Mouse (Mus musculus) lung, postnatal 36 days (tissue): ENCODE data around the gene Il16.

ENCODE experiments used
- DNase-seq: peaks from one replicate; pipeline ENCODE4 v3.0.0; 2022; ENCODE audit warnings: mixed read lengths

The Il16 gene

GRCm38 (mm10) chr7:83640581-83640980, 104.9 kb downstream of the Il16 start:
- no peak for DNase-seq

- DNase-seq = no peak
Observed at GRCm38 (mm10) chr7:83639084-83639483, 106.4 kb downstream of the Il16 start.

- no peak for DNase-seq
Observed at GRCm38 (mm10) chr7:83637781-83638583, 107.5 kb downstream of the Il16 start.

DNA sequence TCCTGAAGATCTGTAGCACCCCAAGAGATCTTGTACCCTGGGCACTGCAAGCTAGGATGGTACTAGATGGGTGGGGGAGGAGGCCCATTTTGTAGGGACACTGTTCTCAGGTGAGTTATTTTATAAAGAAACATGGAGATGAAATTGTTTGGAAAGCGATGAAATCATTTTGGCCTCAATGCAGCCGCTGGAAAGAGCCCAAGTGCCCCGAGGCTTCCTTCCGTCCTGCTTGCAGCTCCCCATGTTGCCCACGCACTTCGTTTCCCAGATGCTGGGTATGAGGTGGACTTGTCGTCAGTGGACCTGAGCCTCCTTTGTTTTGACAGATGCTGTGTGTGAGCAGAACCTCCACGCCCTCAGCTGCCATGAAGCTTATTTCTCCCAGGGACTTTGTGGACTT, 109.1 kb downstream of the Il16 start:
- DNase-seq = no peak

GRCm38 (mm10) chr7:83635726-83636125, 109.8 kb downstream of the Il16 start:
- DNase-seq = no peak

DNA sequence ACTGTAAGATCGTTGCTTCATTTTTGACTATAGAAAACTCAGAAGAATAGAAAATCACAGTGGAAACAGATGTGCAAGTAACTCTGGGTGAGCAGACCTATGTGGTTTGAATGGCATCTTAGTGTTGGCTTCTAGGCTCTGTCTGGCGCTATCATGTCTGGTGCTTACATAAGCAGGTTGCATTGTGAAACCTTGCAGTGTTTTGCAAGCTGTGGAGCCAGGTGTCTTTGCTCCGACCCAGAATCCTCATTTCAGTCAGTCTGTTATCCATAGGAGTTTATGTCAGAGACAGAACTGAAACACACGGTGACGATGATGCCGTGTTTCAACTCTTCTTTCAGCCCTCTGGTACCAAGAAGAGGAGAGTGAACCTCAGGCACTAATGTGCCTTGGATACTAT, 111.7 kb downstream of the Il16 start:
- peak; percentile 36 for DNase-seq

- DNase-seq = no peak
Observed at GRCm38 (mm10) chr7:83632682-83633120, 112.8 kb downstream of the Il16 start.

- peak; percentile 98 for DNase-seq
Observed at GRCm38 (mm10) chr7:83631828-83632681, 113.5 kb downstream of the Il16 start, which contains the start of gene Stard5. Stard5 (plus strand) TSS chr7:83631959.

- DNase-seq = no peak
Observed at GRCm38 (mm10) chr7:83631073-83631827, 114.3 kb downstream of the Il16 start.

DNA sequence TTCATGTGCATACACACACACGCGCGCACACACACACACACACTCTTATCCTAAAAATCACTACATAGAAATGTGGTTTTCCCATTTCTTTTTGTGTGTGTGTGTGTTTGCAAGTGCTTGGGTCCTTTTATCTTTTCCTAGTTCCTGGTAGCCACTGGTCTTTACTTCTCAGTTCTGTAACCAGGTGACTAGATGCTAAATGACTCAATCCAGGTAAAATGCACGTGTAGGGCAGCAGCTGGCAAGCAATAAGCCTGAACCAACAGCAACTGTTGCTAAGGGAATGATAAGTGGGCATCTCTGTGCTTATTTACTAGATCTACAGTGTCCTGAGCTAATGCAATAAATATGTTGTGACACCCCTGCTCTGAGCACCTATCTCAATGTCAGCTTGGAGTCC, 118.2 kb downstream of the Il16 start:
- no peak for DNase-seq

DNA sequence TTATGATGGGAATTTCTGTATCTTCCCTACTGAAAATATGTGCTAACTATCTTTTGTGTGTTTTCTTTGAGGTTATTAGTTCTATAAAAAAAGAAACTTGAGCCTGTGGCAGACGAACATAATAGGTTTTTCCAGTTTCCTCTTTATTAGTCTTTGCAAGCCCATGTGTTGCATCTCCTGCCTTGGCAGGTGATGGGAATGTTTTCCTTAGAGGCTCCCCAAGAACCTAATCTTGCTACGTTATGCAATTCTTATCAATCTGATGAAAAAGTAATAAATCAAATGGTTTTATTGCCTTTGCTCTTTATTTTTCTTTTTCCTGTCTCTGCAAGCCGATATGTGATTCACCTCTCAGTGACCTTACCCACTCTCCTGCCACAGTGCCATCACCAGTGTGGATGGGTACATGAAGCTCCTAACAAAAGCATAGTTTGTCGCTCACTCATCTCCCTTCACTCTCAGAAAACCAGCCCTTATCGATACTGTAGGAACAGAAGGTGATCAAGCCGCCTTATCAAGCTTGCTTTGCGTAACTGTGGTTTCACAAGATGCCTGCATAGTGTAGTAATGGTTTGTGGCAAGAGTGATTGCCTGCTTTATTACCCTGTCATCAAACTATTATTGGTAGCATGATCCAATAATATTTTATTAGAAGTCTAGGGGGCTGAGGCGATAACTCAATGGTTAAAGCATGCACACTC, 118.8 kb downstream of the Il16 start:
- no peak for DNase-seq

DNA sequence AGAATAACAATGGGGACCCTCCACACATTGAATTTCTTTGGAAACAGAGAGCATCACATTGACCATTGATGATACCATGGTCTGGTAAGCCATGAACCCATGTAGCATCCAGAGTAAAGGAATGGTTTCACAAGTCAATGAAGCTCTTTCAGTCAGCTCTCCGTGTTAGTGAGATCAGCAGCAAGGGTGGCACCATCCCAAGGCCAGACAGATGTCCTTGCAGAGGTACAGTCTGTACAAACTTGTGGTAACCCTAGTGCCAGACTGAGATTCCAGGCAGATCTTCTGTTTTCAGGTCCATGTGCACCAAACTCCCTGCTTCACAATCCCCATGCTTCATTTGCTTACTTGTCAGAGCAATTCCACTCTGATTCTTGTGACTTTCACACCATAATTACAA, 121.5 kb downstream of the Il16 start:
- DNase-seq = no peak

- DNase-seq = no peak
Observed at GRCm38 (mm10) chr7:83622582-83622981, 122.9 kb downstream of the Il16 start.

GRCm38 (mm10) chr7:83618709-83619108, 126.8 kb downstream of the Il16 start:
- DNase-seq = no peak

DNA sequence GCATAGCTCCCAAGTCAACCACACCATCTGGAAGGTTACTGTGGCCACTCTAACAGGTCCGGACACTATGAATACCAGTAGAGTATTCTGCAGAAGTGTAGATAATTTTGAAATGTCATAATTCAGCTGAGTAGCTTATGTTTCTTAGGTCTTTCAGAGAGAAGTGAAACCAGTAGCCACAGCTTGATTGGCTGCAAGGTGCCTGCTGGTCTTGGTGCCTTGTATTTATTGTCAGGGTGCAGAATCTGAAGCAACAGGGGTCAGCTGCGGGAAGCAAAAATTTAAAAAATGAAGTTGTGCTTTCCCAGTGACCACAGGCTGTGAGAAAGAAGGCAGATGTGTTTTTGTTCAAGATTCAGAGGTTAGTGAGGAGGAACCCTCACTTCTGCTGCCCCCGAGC, 129.3 kb downstream of the Il16 start:
- peak; percentile 28 for DNase-seq

DNA sequence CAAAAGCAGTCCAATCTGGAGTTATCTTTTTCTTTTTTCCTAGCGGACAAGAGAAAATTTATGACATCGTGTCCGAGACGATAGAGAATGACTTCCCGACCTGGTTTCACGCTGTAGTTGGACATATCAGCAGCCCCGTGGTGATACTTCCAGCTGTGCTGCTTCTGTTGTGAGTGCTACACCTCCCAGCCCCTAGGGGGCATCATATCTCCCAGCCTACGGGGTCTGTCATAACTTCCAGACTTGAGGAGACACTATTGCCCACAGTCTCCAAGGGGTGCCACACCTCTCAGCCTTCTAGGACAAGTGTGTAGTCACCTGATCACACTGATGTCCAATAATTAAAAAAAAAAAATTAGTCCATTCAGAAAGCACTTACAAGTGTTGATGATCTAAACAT, 129.7 kb downstream of the Il16 start:
- no peak for DNase-seq

DNA sequence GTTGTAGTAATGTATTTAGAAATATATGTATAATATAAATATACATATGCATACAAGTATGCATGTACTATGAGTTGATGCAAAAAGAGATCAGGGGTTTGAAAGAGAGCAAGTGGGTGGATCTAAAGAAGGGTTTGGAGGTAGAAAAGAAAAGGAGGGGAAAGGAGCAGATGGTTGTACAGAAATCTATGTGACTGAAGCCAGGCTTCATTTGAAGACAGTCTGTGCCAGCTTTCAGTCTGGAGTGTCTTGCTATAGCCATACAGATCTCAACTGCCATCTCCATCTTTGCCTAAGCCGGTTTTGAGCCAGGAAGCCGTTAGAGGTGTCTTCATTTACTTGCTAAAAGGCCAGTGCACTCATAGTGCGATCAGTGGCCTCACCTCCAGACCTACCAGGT, 130.3 kb downstream of the Il16 start:
- no peak for DNase-seq

DNA sequence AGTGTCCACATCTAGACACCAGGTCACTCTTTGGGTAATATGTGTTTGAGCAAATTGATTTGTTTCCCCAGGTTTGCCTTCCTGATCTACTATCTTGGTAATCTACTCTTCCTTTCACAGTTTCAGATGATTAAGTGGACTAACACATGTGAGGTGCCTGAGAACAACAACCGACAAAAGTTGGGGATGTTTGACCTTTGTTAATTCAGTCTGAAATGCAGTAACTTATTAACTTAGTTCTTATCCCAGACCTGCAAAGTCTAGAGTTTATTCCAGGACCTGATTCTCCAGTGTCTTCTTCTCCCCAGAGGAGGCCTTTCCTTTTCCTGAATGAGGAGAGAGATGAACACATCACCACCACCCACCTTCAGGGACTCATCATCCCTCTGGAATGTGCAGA, 133.6 kb downstream of the Il16 start:
- DNase-seq = no peak

GRCm38 (mm10) chr7:83609891-83610290, 135.6 kb downstream of the Il16 start:
- no peak for DNase-seq

- DNase-seq = no peak
Observed at GRCm38 (mm10) chr7:83606796-83607195, 138.7 kb downstream of the Il16 start.

DNA sequence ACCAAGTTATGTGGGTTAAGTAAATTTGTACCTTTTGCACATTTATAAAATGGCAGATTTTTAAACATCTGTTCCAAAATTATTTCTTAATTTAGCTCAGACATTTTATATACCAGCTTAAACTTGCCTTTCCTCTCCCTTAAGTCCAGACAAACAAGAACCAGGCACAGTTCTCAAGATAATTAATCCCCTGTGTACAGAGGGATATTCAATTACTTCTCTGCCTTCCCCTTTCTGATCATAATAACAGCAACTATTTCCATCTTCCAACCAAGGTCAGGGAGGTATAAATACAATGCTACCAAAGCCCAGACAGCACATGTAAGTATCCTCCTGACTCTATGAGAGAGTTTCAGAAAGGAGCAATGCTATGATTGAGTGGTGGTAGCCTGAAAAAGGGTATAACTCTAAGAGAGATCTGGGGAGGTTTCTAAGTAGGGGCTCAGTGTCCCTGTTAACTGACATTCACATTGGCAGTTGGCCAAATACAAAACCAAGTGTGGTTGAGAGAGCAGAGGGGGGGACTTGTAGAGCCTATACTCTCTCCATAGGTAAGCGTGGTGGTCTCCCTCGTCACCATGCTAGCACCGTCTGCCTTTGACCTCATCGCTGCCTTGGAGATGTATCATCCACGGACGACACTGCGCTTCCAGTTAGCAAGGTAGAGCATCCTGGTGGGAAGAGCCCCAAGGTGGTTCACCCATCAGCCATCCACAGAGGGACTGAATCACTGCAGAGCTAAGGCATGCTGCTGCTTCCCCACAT, 141.2 kb downstream of the Il16 start:
- no peak for DNase-seq

DNA sequence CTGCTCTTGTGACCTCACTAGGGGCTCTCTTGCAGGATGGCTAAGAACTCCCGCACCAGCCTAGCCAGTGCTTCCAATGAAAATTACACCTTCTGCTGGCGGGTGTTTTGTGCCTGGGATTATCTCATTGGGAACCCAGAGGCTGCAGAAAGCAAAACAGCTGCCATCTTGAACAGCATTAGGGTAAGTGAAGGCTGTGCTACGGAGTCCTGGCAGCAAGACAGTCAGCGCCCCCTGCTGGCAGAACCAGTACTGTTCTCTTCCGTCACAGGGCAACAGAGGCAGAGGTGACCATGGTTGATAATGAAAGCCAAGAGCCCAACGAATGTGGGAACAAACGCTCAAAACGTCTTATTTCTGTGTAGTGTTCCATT, 145.6 kb downstream of the Il16 start:
- peak; percentile 70 for DNase-seq
